Mouse (Mus musculus) embryonic facial prominence, embryonic 15.5 days (tissue): ENCODE measurements around the gene Ptges2. TPM values are rescaled to one million over a fixed set of nuclear protein-coding genes. Genes with fewer than 3 reads are reported as not detected.

Source experiments
- ATAC-seq: fragments of 200-750 bp; cut with Nextera tagmentation; 2 replicates; pipeline ENCODE4 v1.8.0; 2017; ENCODE audit warnings: low read depth, moderate TSS enrichment; ENCODE audit not compliant: insufficient number of reproducible peaks, low FRiP score, low TSS enrichment
- H3K27ac ChIP-seq: fragments of 300-500 bp; sonication (generic); replicated peaks from 2 replicates; pipeline ENCODE4 v1.5.1; 2015; ENCODE audit warnings: mild to moderate bottlenecking, inconsistent platforms
- H3K27me3 ChIP-seq: fragments of 300-500 bp; sonication (generic); 2 replicates; pipeline ENCODE4 v1.6.1; 2015; ENCODE audit warnings: inconsistent platforms
- H3K36me3 ChIP-seq: fragments of 300-500 bp; sonication (generic); 2 replicates; pipeline ENCODE4 v1.6.1; 2015; ENCODE audit warnings: mild to moderate bottlenecking, inconsistent platforms
- H3K4me1 ChIP-seq: fragments of 300-500 bp; sonication (generic); 2 replicates; pipeline ENCODE4 v1.6.1; 2015; ENCODE audit warnings: inconsistent platforms
- H3K4me2 ChIP-seq: fragments of 300-500 bp; sonication (generic); replicated peaks from 2 replicates; pipeline ENCODE4 v1.6.1; 2015; ENCODE audit warnings: mild to moderate bottlenecking, inconsistent platforms
- H3K4me3 ChIP-seq: fragments of 300-500 bp; sonication (generic); replicated peaks from 2 replicates; pipeline ENCODE4 v1.5.1; 2015; ENCODE audit warnings: mild to moderate bottlenecking, inconsistent platforms
- H3K9ac ChIP-seq: fragments of 300-500 bp; sonication (generic); 2 replicates; pipeline ENCODE4 v1.6.1; 2015; ENCODE audit warnings: inconsistent platforms
- H3K9me3 ChIP-seq: fragments of 300-500 bp; sonication (generic); replicated peaks from 2 replicates; pipeline ENCODE4 v1.6.1; 2016; ENCODE audit warnings: inconsistent platforms
- WGBS: fragments of 180-500 bp; shearing (Covaris S2); methylation state at CpG from one replicate; pipeline ENCODE4 v1.1.7; 2015; 5-methylcytosine and 5-hydroxymethylcytosine counted together
- polyA plus RNA-seq: library from polyadenylated mRNA; unstranded; fragments of >200 nt; fragmentation: Nextera tagmentation; extraction: Ambion mirVana; gene quantifications from 2 replicates; pipeline ENCODE4 v1.2.1, GENCODE M21; 2015

The Ptges2 gene
- polyA plus RNA-seq, 1 experiment from 2014 or later, result 29.8 TPM

- no peak overlapping the region for H3K27ac ChIP-seq
- no peaks in the 10 kb centered on the region for H3K9me3 ChIP-seq
- peaks cover 19% of the 10 kb centered on the region for H3K36me3 ChIP-seq
- H3K9ac ChIP-seq, result no peak overlapping the region
- H3K27me3 ChIP-seq, result no peaks in the 10 kb centered on the region
- H3K4me1 ChIP-seq, result peaks cover 29% of the 10 kb centered on the region
- no peak overlapping the region for H3K4me2 ChIP-seq
- no peak overlapping the region for H3K4me3 ChIP-seq
- 91% methylated on average over 8 of the region's 8 CpGs for WGBS
- no peak for ATAC-seq
Measured at GRCm38 (mm10) chr2:32455101-32455500, 59.4 kb downstream of the Ptges2 start.

Other genes with a start within 250 kb of the Ptges2 start
- 54.0 and 56.2 TPM in 2 replicates for gene Prrc2b, start 244.8 kb upstream of the Ptges2 start, polyA plus RNA-seq
- 25.1 and 26.3 TPM in 2 replicates for gene Pomt1, start 159.3 kb upstream of the Ptges2 start, polyA plus RNA-seq
- gene Uck1, start 135.7 kb upstream of the Ptges2 start, polyA plus RNA-seq, result 66.9 and 67.1 TPM in 2 replicates
- gene Golga2, start 108.5 kb upstream of the Ptges2 start, polyA plus RNA-seq, result 31.6 and 33.9 TPM in 2 replicates
- 450 and 462 TPM in 2 replicates for gene Swi5, start 107.8 kb upstream of the Ptges2 start, polyA plus RNA-seq
- 54.6 and 57.3 TPM in 2 replicates for gene Ciz1, start 43.6 kb upstream of the Ptges2 start, polyA plus RNA-seq
- gene Dnm1, start 42.6 kb upstream of the Ptges2 start, polyA plus RNA-seq, result 30.7 and 31.5 TPM in 2 replicates
- 71.6 and 71.9 TPM in 2 replicates for gene 1110008P14Rik, start 14.0 kb upstream of the Ptges2 start, polyA plus RNA-seq
- gene Lcn2, start 7.6 kb upstream of the Ptges2 start, polyA plus RNA-seq, result 5.6 and 6.5 TPM in 2 replicates
- gene Naif1, start 54.6 kb downstream of the Ptges2 start, polyA plus RNA-seq, result 6.2 and 6.5 TPM in 2 replicates
- gene Slc25a25, start 55.5 kb downstream of the Ptges2 start, polyA plus RNA-seq, result 20.8 and 22.1 TPM in 2 replicates
- gene Fam102a, start 139.4 kb downstream of the Ptges2 start, polyA plus RNA-seq, result 19.5 and 21.0 TPM in 2 replicates
- gene Dpm2, start 175.0 kb downstream of the Ptges2 start, polyA plus RNA-seq, result 113 and 119 TPM in 2 replicates
- gene Pip5kl1, start 178.9 kb downstream of the Ptges2 start, polyA plus RNA-seq, result 0.53 and 0.94 TPM in 2 replicates
- gene 9430097D07Rik, start 179.8 kb downstream of the Ptges2 start, polyA plus RNA-seq, result 0.11 and 0.12 TPM in 2 replicates
- 34.8 and 36.5 TPM in 2 replicates for gene St6galnac4, start 191.2 kb downstream of the Ptges2 start, polyA plus RNA-seq
- 26.9 and 27.7 TPM in 2 replicates for gene St6galnac6, start 203.8 kb downstream of the Ptges2 start, polyA plus RNA-seq
- gene Ak1, start 225.9 kb downstream of the Ptges2 start, polyA plus RNA-seq, result 67.9 and 83.8 TPM in 2 replicates